Mouse (Mus musculus) lung, postnatal 25 days (tissue): ENCODE results near the gene Vmn2r40.
"Not testable (repeated sequence)": the region's sequence is repeated elsewhere in the genome, so short reads cannot be mapped to it uniquely, and the experiment has no call there.

Experiments used
- DNase-seq: peaks from one replicate; pipeline ENCODE4 v3.0.0; 2022; ENCODE audit warnings: low spot score

Gene Vmn2r40

DNA sequence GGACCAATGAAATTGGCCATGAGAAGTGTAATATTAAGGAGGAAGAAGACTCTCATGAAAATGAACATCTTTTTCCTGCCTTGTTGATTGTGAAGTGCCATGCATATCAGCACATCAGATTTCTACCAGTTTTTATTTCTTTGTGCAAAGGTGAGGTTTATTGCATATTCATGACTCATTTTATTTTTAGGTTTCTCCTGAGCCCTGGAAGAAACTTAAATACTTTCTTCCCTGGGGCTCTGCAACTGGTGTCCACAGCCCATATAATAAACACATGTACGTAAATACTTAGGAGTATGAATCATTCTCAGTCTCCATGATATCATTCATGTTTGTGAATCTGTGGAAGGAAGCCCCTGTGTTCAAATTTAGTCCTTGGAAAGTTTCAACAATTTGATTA is at the start of gene Vmn2r40:
TSS of gene Vmn2r40 (minus strand) at position 101 of the 400 bp plus-strand sequence.
- not testable (repeated sequence) for DNase-seq
